Mouse (Mus musculus): Measurements from ENCODE around the gene Acvr2b.
"Not testable (repeated sequence)": the region's sequence is repeated elsewhere in the genome, so short reads cannot be mapped to it uniquely, and the experiment has no call there.

The Acvr2b gene

DNA sequence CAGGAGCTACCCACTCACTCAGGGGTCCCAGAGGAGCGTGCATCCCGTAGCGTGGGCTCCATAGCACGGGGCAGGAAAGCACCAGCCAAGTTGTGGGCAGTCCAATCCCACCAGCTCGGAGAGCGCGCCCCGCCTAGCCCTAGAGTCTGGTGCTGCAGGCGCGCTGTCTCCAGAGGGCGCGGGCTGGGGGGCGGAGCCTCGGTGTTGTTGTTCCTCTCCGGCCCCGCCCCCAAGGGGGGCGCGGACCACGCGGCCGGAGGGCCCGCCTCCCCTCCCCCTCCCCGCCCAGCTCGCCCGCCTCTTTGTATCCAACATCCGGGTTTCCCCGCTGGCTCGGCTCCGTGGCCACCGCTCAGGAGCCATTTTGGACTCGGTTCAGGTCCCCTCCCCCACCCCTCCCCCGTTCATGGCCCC is at the start of gene Acvr2b:
Gene Acvr2b (plus strand): TSS at position 318 of the 414 bp plus-strand sequence.
- DNase-seq (ENCODE audit: low spot score in 2 of 2), result peak; percentile 89 to 95

DNA sequence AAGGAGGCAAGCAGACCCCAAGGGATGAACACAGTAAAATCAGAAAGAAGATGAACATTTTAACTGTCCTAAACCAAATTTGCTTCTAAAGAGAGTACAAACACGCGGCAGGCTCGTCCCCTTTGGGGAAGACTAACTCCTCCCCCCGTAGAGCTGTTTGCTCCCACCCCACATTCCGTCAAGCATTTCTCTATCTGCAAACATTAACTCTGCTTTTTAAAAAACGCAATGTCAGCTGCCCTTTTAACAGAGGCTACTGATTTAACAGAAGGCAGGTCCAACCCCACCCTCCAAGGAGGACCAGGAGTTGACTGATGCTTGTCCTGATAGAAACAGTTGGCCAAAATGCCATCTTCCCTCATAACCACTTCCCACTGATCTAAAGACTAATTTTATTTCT is 48.0 kb upstream of the Acvr2b start:
- DNase-seq (ENCODE audit: low spot score in 2 of 2), result no peak

DNA sequence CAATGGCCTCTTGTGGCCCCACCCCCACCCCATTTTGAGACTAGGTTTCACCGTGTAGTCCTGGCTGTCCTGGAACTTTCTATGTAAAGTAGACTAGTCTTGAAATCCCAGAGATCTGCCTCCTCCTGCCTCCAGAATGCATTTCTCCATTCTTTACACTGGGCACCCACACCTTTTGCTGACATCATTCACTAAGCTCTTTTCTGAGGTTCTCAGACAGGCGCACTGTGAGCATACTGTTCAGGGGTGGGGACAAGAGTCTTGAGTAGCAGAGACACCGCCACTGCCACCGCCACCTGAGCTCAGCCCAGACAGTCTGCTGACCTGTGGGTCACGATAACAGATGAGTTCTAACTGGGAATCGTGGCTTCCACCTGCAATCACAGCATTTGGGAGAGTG is 46.0 kb upstream of the Acvr2b start:
- DNase-seq (ENCODE audit: low spot score in 2 of 2), result no peak

DNA sequence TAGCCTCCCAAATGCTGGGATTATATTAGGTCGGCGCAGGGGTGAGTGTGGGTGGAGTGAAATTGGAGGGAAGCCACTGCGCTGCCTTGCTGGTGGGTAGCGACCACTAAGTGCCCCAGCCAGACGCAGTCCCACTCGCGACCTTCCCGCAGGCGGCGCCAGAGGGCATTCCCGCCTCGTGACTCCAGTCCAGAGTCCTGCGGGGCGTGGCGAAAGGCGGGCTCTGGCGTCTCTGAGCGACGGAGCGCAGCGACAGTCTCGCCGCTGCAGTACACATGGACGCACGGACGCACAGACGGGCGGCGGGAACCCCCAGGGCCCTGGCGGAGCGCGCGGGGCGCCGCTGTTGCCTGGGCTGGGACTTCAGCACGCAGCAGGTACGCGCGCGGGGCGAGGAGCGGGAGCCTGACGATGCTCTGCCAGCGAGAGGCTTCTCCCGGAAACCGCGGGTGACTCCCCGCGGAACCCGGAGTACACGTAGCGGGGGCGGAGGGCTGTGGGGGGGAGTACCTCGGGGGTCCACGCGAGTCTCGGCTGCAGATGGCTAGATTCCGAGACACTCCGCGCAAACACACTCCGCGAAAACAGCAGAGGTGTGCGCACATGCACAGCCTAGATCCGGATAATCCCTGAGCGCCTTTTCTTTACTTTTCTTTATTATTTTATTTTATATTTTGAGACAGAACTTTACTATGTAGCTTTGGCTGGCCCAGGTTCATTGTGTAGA is 44.4 kb upstream of the Acvr2b start, which contains the start of gene Xylb:
Gene Xylb (plus strand): TSS at position 51 of the 727 bp plus-strand sequence.
- DNase-seq (ENCODE audit: low spot score in 2 of 2), result peak; percentile 78 to 87

DNA sequence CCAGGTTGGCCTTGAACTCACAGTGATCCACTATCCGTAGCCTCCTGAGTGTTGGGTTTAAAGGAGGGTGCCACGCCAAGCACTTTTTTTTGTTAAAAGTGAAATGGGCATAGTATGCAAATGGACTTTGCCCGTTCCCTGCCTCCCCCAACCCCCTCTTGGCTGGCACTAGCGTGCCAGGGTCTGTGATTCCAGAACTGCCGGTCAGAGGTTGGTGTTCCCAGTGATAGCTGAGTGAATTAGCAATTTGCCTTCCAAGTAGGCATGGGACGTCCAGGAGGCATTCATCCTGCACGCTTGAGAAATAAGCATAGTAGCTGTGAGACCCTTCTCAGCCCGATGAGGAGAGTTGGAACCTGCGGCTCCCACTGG is 43.9 kb upstream of the Acvr2b start:
- no peak for DNase-seq (ENCODE audit: low spot score in 2 of 2)

DNA sequence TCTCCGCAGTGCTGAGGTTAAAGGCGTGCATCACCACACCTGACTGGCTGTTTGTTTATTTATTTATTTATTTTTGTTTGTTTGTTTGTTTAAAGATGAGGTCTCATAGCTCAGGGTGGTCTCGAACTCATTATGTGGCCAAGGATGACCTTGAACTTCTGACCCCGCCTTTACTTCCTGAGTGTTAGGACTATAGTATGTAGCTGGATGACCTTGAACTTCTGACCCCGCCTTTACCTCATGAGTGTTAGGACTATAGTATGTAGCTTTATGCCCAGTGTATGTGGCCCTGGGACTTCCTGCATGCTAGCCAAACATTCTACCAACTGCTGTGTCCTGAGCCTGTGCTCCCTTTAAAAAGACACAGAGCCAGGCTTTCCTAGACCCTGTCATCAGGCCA is 40.5 kb upstream of the Acvr2b start:
- no peak for DNase-seq (ENCODE audit: low spot score in 2 of 2)

DNA sequence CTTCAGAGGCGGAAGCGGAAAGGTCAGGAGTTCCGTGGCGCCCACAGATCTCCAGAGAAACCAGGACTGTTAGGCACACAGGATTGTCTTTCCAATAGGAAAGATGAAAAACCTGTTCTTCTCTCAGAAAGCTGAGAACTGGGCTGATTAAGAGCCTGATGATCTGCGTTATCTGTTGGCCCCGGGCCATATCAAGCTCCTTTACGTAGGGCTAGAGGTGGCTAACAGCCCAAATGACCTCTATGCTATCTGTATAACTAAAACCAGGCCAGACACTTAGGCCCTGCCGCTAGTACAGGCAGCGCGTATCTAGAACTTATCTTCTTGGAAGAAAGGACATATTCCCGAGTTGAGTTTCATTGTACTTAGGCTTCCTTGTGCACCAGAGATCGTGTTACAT is 38.7 kb upstream of the Acvr2b start:
- no peak for DNase-seq (ENCODE audit: low spot score in 2 of 2)

DNA sequence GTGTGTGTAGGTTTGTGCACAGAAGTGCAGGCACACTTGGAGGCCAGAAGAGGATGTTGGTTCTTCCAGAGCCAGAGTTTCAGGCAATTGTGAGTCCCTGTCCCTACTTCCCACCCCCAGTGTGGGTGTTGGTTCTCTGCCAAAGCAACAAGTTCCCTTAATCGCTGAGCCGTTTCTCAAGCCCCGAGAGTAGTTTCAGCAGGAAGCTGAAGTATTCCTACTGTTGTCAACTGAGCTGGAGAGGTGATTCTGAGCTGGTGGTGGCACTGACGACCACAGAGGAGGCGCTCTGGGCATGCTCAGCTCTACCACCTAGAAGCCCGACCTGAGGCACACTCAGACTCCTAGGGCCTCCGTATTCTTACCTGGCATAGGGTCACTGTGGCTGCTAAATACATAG is 36.6 kb upstream of the Acvr2b start, which contains the start of gene Slc22a14:
Gene Slc22a14 (minus strand): TSS at position 270 of the 400 bp plus-strand sequence.
- no peak for DNase-seq (ENCODE audit: low spot score in 2 of 2)

DNA sequence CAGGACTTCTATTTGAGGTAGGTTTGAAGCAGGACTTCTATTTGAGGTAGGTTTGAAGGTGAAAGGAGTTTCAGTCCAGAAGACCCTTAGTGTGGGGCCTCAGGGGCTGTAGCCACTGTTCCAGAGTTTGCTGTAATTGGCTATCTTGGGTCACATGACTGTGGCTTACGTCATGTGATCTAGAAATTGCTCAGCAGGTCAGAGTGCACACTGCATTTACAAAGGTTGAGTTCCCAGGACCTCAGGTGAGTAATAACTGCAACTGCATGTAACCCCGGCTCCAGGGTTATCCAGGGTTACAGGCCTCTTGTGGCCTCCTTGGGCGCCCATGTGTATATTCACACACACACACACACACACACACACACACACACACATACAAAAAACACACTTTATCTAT is 33.6 kb upstream of the Acvr2b start:
- DNase-seq (ENCODE audit: low spot score in 2 of 2), result no peak

DNA sequence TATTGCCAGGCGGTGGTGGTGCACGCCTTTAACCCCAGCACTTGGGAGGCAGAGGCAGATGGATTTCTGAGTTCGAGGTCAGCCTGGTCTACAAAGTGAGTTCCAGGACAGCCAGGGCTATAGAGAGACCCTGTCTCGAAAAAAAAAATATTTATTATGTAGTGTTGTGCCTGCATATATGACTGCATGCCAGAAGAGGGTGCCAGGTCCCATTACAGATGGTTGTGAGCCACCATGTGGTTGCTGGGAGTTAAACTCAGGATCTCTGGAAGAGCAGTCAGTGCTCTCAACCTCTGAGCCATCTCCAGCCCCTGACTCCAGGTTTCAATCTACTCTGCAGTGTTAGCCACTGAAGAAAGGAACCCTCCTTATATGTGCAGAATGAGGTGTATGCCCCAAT is 31.1 kb upstream of the Acvr2b start:
- DNase-seq (ENCODE audit: low spot score in 2 of 2), result not testable (repeated sequence)

DNA sequence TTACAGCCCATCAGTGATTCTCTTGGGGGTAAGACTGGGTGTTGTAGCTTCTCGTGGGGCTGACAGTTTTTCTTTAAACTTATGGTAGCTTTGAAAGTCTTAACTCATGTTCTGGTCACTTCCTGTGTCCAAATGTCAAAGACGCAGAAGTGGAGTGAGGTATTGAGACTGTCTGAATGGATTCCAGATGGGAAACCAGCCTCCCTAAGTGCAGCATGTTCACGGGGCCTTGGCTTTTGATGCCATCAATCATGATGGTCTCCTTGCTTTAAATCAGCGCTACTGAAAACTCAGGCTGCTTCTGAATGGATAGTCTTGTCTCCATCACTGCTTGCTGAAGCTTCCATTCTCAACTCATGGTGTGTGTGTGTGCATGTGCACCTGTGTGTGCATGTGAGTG is 30.7 kb upstream of the Acvr2b start:
- DNase-seq (ENCODE audit: low spot score in 2 of 2), result no peak

DNA sequence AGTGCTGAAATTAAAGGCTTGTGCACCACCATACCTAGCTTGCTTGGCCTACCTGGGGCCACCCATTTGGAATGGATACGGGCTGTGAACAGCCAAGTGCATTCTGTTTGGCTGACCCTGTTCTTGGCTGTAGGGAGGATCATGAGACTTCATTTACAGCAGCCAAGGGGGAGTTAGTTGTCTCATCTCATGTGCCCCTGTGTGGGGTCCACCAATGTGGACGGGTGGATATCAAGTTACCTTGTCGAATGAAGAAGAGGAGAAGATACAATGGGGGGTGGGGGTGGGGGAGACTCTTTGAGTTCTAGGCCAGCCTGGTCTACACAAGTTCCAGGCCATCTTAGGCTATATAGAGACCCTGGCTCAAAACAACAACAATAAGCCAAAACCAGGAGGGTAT is 26.9 kb upstream of the Acvr2b start:
- DNase-seq (ENCODE audit: low spot score in 2 of 2), result no peak

DNA sequence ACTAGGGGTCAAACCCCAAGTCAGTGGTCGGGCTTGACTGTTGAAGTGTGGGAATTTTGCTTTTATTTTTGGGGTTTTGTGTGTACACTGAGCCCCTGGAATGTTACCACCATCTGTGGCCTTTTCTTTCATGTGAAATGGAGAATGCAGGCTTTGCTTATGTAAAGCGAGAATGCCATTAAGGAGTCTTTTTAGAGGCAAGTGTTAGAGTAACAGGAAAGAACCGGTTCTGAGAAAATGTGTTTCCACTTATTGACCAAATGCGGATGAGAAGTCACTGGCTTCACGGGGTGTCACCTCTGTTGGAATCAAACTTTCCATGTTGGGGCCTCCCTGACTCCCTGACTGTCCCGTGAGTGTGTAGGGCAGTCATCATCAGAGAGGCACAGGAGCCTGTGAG is 26.4 kb upstream of the Acvr2b start:
- no peak for DNase-seq (ENCODE audit: low spot score in 2 of 2)

DNA sequence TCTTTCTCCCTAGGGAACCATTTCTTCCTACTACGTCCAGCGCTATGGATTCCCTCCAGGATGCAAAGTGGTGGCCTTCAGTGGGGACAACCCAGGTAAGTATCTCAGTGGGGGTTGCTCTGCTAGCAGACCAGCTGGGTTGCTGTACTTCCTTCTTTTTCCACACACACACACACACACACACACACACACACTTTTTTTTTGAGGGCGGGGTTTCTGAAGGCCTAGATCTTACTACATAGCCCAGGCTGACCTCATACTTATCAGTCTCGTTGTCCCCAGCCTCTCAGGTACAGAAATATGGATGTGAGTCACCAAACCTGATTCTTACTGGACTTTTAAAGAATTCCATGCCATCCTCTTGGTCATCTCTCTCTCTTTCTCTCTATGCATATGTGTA is 23.7 kb upstream of the Acvr2b start:
- no peak for DNase-seq (ENCODE audit: low spot score in 2 of 2)

DNA sequence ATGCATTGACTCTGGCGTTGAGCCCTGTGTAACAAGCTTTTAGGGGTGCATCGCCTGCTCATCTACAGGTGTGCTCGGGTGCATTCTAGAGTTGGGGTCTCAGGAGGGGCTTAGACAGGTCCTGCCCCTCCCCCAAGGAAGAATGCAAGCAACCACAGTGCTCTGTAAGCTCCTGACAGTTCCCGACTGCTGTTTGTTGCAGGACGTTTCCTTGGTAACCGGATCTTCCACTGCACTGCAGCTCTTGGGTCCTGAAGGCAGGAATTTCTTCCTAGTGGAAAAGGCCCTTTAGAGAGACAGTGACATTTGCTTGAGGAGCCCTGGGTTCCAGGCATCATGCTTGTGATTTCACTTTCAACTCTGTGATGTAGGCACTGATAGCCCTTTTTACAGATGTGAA is 19.3 kb upstream of the Acvr2b start:
- no peak for DNase-seq (ENCODE audit: low spot score in 2 of 2)

DNA sequence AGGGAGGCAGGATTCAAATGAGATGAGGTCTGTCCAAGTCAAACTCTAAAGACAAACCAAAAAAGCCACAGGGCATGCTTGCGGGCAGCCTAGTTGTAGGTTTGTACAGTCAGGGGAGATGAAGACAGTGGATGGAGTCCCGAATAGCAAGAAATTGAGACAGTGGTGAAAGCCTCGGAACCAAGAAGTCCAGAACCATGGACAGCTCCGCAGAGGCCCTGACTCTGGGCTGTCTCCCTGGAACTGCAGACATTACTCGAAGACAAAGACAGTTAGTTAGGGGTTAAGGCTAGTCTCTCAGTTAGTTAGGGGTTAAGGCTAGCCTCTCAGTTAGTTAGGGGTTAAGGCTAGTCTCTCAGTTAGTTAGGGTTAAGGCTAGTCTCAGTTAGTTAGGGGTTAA is 13.0 kb upstream of the Acvr2b start:
- no peak for DNase-seq (ENCODE audit: low spot score in 2 of 2)

DNA sequence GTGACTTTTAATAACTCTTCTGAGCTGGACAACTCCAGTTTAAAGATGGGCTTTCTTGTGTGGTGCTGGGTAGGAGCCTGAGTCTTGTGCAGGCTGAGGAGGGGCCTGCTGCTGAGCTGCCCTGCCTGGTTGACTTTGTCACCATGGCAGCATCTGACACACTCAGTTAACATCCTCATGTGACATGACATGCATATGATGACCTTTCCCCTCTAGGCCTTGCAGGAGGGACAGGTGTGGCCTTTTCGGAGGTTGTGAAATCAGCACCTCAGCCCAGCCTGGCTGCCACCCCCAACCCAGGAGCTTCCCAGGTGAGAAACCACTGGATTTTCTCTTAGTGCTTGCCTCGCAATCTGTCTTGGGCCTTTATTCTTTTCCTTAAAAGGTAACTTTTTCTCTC is 11.7 kb upstream of the Acvr2b start:
- no peak for DNase-seq (ENCODE audit: low spot score in 2 of 2)

DNA sequence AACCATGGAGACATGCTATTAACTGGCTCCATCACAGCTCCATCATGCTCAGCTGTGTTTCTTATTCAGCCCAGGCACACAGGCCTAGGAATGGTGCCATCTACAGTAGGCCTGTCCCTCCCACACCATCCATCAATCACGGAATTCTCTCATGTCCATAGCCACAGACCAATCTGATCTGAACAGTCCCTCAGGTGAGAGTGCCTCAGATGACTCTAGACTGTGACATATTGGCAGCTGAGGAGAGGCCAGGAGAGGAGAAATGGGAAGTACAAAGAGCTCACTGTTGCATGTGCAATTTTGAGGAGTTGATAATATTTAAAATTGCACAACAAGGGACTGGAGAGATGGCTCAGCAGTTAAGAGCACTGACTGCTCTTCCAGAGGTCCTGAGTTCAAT is 7.1 kb upstream of the Acvr2b start:
- DNase-seq (ENCODE audit: low spot score in 2 of 2), result no peak

DNA sequence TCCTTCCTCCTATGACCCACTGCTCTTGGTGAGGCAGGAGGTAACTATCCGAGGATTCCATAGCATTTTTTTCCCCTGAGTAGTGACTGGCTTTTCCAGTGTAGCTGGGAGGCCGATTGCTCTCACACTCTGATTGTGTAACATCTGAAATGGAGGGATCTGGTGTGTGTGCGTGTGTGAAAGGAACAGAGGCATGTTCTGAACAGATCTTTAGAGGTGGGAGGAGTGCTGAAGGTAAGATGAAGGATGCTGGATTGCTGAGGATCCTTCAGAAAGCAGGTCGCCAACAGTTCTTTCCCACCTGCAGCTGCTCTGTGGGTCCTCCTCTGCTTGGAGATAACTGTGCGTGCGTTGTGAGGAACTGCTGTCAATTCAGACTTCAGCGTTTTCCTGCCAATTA is 567 bp upstream of the Acvr2b start:
- DNase-seq (ENCODE audit: low spot score in 2 of 2), result no peak

DNA sequence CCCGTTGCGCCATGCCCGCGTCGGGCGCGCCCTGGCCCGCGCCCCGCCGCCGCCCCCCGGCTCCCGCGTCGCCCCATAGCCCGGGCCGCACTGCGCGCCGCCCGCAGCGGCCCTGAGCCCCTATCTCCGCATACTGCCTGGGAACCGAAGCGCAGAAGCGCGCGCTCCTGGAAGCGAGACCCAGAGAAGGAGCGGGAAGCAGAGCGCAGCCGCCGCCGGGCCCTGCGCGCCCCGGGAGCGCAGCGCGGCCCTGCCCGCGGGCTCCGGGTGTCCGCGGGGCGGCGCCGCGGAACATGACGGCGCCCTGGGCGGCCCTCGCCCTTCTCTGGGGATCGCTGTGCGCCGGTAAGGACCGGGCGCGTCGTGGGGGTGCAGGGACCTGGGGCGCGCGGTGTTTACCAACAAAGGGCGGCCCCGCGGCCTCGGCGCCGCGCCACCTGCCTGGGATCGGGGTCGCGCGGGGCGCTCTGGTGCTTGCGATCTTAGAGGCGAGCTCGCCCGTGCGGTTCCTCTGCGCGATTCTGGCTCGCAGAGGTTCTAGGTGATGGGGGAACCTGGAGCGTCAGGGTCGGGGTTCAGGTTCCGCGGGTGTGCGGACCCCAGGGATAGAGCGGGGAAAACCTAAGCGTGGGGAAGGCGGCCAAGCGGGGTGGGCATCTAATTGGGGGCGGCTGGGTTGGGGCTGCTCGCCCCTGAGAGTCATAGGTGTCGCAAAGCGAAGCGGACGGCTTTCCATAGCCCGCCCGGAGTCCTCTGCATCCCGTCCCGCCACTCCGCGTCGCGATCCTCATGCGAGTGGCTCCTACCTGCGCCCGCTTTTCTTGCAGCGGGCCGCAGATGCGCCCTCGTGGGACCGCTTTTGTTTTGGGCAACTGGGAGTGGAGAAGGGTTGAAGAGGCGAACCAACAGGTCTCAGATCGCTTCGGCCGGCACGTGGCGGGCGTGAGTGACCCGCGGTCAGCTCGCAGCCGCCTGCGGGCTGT is 626 bp downstream of the Acvr2b start:
- DNase-seq (ENCODE audit: low spot score in 2 of 2), result peak; percentile 29 to 51

DNA sequence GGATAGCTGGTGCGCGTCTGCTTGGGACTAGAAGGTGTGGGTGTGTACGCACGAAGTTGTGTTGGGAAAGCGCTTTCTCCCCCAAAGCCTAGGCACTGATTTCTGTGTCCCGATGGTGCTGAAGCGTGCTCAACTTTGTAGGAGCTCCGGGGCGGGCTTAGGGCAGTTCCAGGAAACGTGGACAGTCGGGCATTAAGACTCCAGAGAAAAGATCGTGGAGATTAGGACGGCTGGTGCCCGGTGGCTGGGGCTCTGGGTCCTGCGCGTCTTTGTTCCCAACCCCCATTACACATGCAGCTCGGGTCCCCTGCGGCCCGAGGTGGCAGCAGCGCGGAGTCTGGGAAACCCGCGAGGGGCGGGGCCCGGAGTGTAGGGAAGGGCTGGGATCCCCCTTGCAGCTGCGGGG is 1.3 kb downstream of the Acvr2b start:
- no peak for DNase-seq (ENCODE audit: low spot score in 2 of 2)

DNA sequence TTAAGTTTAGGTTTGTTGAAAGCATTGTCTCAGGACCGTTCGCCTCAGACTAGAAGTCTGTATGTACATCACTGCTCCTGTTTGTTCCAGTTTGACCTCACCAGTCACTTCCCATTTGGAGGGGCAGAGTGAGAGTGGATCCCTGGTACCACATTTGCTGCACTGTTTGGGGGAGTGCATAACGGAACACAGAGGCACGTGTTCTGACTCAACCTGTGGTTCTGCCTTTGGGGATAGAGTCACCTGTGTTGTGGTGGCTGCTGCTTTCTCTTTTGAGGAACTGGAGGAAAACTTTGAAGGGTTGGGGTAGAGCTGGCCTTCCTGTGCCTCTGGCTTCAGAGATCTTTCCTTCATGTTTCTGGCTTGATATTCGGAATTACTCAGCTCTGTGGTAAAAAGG is 2.2 kb downstream of the Acvr2b start:
- no peak for DNase-seq (ENCODE audit: low spot score in 2 of 2)

DNA sequence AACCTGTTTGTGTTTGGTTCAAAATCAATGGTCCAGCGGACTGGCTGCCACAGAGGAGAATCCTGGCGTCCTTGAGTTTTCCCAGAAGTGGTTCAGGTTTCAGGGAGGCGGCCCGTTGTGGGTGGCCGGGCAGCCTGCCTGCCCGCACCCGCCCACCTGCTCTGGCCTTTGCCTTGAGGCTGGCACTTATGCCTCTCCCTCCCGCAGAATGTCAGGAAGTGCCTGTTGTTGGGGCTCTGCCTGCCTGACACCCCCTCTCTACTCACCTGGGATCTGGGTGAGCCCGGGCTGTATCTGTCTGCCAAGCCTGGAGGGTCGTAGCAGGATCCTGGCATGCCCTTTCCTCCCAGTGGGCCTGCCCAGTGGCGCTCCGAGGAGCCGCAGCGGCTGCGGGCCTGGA is 6.0 kb downstream of the Acvr2b start:
- no peak for DNase-seq (ENCODE audit: low spot score in 2 of 2)

Measured in thymus, postnatal 10 days (tissue).